Mouse (Mus musculus) heart, embryonic 11.5 days (tissue): ENCODE results near the gene Pdgfd. TPM values are rescaled to one million over a fixed set of nuclear protein-coding genes. Genes with fewer than 3 reads are reported as not detected.

Experiments
- ATAC-seq: fragments of 200-750 bp; cut with Nextera tagmentation; replicated peaks from 2 replicates; pipeline ENCODE4 v1.8.0; 2017; ENCODE audit warnings: moderate library complexity; ENCODE audit not compliant: insufficient number of reproducible peaks, low FRiP score, low TSS enrichment
- H3K27ac ChIP-seq: fragments of 300-500 bp; sonication (generic); 2 replicates; pipeline ENCODE4 v1.5.1; 2014; ENCODE audit warnings: mild to moderate bottlenecking, low read depth, low read length
- H3K27me3 ChIP-seq: fragments of 300-500 bp; sonication (generic); 2 replicates; pipeline ENCODE4 v1.6.1; 2014; ENCODE audit warnings: mild to moderate bottlenecking, low read length, mixed read lengths; ENCODE audit not compliant: control insufficient read depth, insufficient read depth
- H3K36me3 ChIP-seq: fragments of 300-500 bp; sonication (generic); 2 replicates; pipeline ENCODE4 v1.6.1; 2014; ENCODE audit warnings: mild to moderate bottlenecking, low read length, moderate library complexity, mixed read lengths; ENCODE audit not compliant: control insufficient read depth, insufficient read depth
- H3K4me1 ChIP-seq: fragments of 300-500 bp; sonication (generic); 2 replicates; pipeline ENCODE4 v1.6.1; 2014; ENCODE audit warnings: low read length; ENCODE audit not compliant: control insufficient read depth, insufficient read depth
- H3K4me2 ChIP-seq: fragments of 300-500 bp; sonication (generic); 2 replicates; pipeline ENCODE4 v1.6.1; 2014; ENCODE audit warnings: mild to moderate bottlenecking, moderate library complexity
- H3K4me3 ChIP-seq: fragments of 300-500 bp; sonication (generic); 2 replicates; pipeline ENCODE4 v1.5.1; 2014; ENCODE audit warnings: low read depth, low read length
- H3K9ac ChIP-seq: fragments of 300-500 bp; sonication (generic); 2 replicates; pipeline ENCODE4 v1.6.1; 2014; ENCODE audit warnings: mild to moderate bottlenecking, low read depth, low read length, moderate library complexity
- H3K9me3 ChIP-seq: fragments of 300-500 bp; sonication (generic); replicated peaks from 2 replicates; pipeline ENCODE4 v1.6.1; 2016; ENCODE audit warnings: low read length; ENCODE audit not compliant: control insufficient read depth
- WGBS: fragments of 180-500 bp; shearing (Covaris S2); extraction: QIAGEN DNeasy Blood & Tissue Kit; methylation state at CpG from one replicate; pipeline ENCODE4 v1.1.7; 2014; ENCODE audit not compliant: insufficient replicate concordance; 5-methylcytosine and 5-hydroxymethylcytosine counted together
- polyA plus RNA-seq: library from polyadenylated mRNA; unstranded; fragments of >200 nt; fragmentation: Nextera tagmentation; extraction: Ambion mirVana; gene quantifications from 2 replicates; pipeline ENCODE4 v1.2.1, GENCODE M21; 2014

Pdgfd gene
- polyA plus RNA-seq, 1 experiment from 2014 or later, result 10.3 TPM

DNA sequence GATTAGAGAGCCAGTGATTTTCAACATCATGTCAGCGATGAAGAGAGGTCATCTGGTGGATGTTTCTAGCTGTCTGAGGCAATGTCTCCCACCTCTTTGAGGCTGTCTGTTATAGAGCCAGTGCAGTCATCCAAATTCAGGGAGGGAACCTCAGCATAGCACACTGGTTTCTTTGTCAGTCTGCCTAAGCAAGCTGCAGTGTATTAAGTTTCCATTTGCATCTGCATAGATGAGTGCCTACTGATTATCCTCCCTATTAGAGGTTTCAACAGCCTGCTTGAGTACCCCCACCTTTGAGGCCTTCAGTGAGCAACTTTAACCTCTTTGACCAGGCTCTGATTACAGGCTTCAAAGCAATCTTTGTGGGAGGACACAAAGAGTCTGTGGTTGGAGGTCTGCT lies 118.4 kb downstream of the Pdgfd start:
- Histone ChIP-seq H3K4me1 (no peaks in the 10 kb centered on the region), H3K4me3 (no peak overlapping the region), H3K9me3 (no peaks in the 10 kb centered on the region), H3K27ac (no peak overlapping the region), H3K36me3 (no peaks in the 10 kb centered on the region), H3K27me3 (no peaks in the 10 kb centered on the region), H3K4me2 (no peak overlapping the region), H3K9ac (no peak overlapping the region)
- WGBS, result 57% methylated on average over 1 of the region's 1 CpGs
- ATAC-seq, result no peak

GRCm38 (mm10) chr9:6289211-6289696 lies 120.9 kb downstream of the Pdgfd start:
- 7% methylated on average over 2 of the region's 2 CpGs for WGBS
- Histone ChIP-seq H3K27me3 (no peaks in the 10 kb centered on the region), H3K4me3 (no peak overlapping the region), H3K36me3 (no peaks in the 10 kb centered on the region), H3K27ac (no peak overlapping the region), H3K4me2 (no peak overlapping the region), H3K4me1 (no peaks in the 10 kb centered on the region), H3K9ac (no peak overlapping the region), H3K9me3 (no peaks in the 10 kb centered on the region)
- peak; percentile 49 for ATAC-seq

DNA sequence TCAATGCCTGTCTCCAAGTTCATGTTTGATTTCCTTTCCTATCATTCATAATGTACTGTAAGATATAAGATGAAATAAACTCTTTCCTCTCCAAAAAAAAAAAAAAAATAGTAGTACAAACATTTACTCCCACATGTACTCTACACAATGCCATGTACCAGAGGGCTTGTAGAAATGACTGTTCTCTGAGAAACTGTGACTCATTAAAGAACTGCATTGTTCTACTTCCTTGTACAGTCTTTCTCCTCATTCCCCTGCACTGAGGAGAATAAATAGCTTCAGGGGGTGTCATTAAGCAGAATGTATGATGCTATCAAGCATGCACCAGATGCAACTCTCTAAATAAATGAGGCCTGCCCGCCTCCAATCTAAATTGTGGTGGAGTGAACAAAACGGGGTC lies 130.2 kb downstream of the Pdgfd start:
- Histone ChIP-seq H3K27ac (no peak overlapping the region), H3K36me3 (no peaks in the 10 kb centered on the region), H3K9ac (no peak overlapping the region), H3K27me3 (no peaks in the 10 kb centered on the region), H3K9me3 (no peaks in the 10 kb centered on the region), H3K4me2 (no peak overlapping the region), H3K4me1 (no peaks in the 10 kb centered on the region), H3K4me3 (no peak overlapping the region)
- WGBS, result 63% methylated on average over 2 of the region's 2 CpGs
- ATAC-seq, result no peak

- ATAC-seq, result no peak
- WGBS, result 81% methylated on average over 3 of the region's 3 CpGs
- Histone ChIP-seq H3K4me1 (no peaks in the 10 kb centered on the region), H3K36me3 (no peaks in the 10 kb centered on the region), H3K27ac (no peak overlapping the region), H3K9ac (no peak overlapping the region), H3K27me3 (no peaks in the 10 kb centered on the region), H3K4me3 (no peak overlapping the region), H3K4me2 (no peak overlapping the region), H3K9me3 (no peaks in the 10 kb centered on the region)
Measured at GRCm38 (mm10) chr9:6302050-6302449, 133.7 kb downstream of the Pdgfd start.

DNA sequence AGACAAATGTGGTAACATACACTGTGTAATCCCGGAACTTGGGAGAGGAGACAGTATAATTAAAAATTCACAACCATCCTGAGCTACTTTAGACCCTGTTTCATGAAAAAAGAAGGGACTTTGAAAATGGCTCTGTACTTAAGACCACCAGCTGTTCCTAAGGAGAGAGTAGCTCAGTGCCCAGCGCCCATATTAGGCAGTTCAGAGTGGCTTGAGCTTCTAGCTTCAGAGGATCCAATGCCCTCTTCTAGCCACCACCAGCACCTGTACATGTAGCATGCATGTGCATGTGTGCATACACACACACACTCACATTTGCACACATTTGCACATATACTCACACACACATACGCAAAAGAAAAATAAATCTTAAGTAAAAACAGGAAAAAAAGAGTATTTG lies 136.2 kb downstream of the Pdgfd start:
- H3K4me3 ChIP-seq, result no peak overlapping the region
- no peaks in the 10 kb centered on the region for H3K27me3 ChIP-seq
- no peak overlapping the region for H3K4me2 ChIP-seq
- ATAC-seq, result no peak
- no peaks in the 10 kb centered on the region for H3K4me1 ChIP-seq
- 84% methylated on average over 3 of the region's 3 CpGs for WGBS
- no peaks in the 10 kb centered on the region for H3K36me3 ChIP-seq
- H3K9me3 ChIP-seq, result no peaks in the 10 kb centered on the region
- no peak overlapping the region for H3K9ac ChIP-seq
- no peak overlapping the region for H3K27ac ChIP-seq

- no peak overlapping the region for H3K4me2 ChIP-seq
- no peaks in the 10 kb centered on the region for H3K4me1 ChIP-seq
- H3K27ac ChIP-seq, result no peak overlapping the region
- H3K9ac ChIP-seq, result no peak overlapping the region
- ATAC-seq, result no peak
- H3K36me3 ChIP-seq, result no peaks in the 10 kb centered on the region
- no peak overlapping the region for H3K4me3 ChIP-seq
- no peaks in the 10 kb centered on the region for H3K27me3 ChIP-seq
- 79% methylated on average over 3 of the region's 3 CpGs for WGBS
- no peaks in the 10 kb centered on the region for H3K9me3 ChIP-seq
Measured at GRCm38 (mm10) chr9:6305847-6306246, 137.5 kb downstream of the Pdgfd start.

- no peak overlapping the region for H3K27ac ChIP-seq
- H3K36me3 ChIP-seq, result no peaks in the 10 kb centered on the region
- H3K9me3 ChIP-seq, result no peaks in the 10 kb centered on the region
- no peak overlapping the region for H3K9ac ChIP-seq
- H3K4me2 ChIP-seq, result no peak overlapping the region
- no peak overlapping the region for H3K4me3 ChIP-seq
- H3K27me3 ChIP-seq, result no peaks in the 10 kb centered on the region
- no peaks in the 10 kb centered on the region for H3K4me1 ChIP-seq
- WGBS, result 90% methylated on average over 1 of the region's 1 CpGs
- no peak for ATAC-seq
Measured at GRCm38 (mm10) chr9:6317114-6317513, 148.7 kb downstream of the Pdgfd start.

- 77% methylated on average over 2 of the region's 2 CpGs for WGBS
- no peaks in the 10 kb centered on the region for H3K9me3 ChIP-seq
- H3K4me3 ChIP-seq, result no peak overlapping the region
- H3K4me2 ChIP-seq, result no peak overlapping the region
- no peak overlapping the region for H3K27ac ChIP-seq
- no peak for ATAC-seq
- H3K27me3 ChIP-seq, result no peaks in the 10 kb centered on the region
- H3K36me3 ChIP-seq, result no peaks in the 10 kb centered on the region
- H3K4me1 ChIP-seq, result no peaks in the 10 kb centered on the region
- H3K9ac ChIP-seq, result no peak overlapping the region
Measured at GRCm38 (mm10) chr9:6325408-6325807, 157.0 kb downstream of the Pdgfd start.

GRCm38 (mm10) chr9:6333499-6333898 lies 165.1 kb downstream of the Pdgfd start:
- Histone ChIP-seq H3K9ac (no peak overlapping the region), H3K27ac (no peak overlapping the region), H3K4me3 (no peak overlapping the region), H3K4me1 (no peaks in the 10 kb centered on the region), H3K27me3 (no peaks in the 10 kb centered on the region), H3K4me2 (no peak overlapping the region), H3K36me3 (no peaks in the 10 kb centered on the region), H3K9me3 (no peaks in the 10 kb centered on the region)
- ATAC-seq, result no peak
- WGBS, result 71% methylated on average over 1 of the region's 1 CpGs
